Mouse (Mus musculus) ovary, postnatal 14 days (tissue): ENCODE measurements around the gene Atf1.
"Not testable (repeated sequence)": the region's sequence is repeated elsewhere in the genome, so short reads cannot be mapped to it uniquely, and the experiment has no call there.

Experiments used
- DNase-seq: peaks from one replicate; pipeline ENCODE4 v3.0.0; 2022; ENCODE audit warnings: low spot score

Atf1 gene

DNA sequence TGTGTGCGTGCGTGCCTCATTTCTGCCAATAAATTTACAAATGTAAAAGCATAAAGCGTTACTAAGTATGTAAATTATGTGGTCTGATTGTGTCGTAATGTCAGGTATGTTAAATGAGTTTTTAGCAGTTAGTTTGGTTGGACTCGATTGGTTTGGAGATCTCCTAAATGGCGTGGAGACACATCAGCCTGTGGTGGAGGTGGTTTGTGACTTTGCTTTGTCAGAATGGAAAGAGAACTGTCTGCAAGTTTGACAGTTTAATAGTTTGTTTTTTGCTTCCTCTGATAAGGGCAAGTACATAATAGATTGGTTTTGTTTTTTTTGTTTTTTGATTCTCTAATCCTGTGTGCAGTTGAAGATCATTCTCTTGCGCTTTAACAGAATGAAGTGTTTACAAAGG lies 32.7 kb downstream of the Atf1 start:
- DNase-seq: not testable (repeated sequence)

- DNase-seq: no peak
Observed at GRCm38 (mm10) chr15:100263246-100263905, 35.8 kb downstream of the Atf1 start.

DNA sequence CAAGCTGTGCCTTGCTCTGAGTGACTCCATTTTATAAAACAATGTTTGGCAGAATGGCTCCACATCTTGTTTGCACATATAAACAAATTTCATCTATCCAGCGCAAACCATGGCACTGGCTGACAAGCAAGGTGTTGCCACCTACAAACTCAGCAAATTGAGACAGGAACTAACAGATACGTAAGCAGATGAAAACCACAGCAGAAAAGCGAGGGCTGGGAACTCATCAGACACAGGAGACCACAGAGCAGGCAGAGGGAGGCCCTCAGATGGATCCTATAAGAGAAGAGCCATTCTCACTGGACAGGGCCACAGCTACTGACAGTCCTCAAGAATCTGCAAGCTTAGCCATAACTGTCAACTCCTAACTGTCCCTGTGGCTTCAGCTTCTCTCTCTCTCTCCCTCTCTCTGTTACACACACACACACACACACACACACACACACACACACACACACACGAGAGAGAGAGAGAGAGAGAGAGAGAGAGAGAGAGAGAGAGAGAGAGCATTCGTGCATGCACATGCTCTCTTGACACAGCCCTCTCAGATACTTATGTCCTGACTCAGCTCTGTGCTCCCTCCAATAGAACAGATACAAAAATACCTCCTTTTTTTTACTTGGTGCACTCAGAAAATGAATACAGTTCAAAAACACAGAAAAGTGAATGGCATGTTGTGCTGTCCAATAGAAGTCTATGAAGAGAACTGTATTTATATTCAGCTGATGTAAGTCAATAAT lies 38.1 kb downstream of the Atf1 start:
- DNase-seq: no peak

DNA sequence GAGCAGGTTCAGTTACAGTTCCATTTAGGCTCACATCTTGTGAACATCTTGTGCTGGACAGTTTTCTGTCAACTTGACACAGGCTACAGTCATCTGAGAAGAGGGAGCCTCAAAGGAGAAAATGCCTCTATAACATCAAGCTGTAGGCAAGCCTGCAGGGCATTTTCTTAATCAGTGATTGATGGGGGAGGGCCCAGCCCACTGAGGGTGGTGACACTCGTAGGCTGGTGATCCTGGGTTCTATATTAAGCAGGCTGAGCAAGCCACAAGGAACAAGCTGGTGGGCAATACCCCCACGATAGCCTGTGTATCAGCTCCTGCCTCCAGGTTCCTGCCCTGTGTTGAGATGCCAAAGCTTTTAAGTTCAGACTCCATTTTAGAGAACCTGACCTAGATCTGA lies 41.3 kb downstream of the Atf1 start:
- DNase-seq: no peak

DNA sequence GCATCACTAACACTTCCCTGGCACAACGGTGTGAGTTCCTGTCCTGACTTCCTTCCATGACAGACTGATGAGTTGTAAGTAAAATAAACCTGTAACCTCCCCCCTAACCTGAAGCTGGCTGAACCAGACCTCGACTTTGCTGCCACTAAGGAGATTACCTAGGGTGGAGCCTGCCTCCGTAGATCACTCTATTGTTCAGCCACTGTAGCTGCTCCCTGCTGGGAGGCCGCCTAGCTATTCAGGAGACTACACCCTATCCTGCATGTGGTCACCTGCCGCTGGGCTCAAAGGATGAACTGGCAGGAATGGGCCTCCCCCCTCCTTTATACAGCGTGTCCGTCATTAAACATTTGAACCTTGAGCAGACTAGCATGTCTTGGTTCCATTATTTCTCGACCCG lies 42.2 kb downstream of the Atf1 start:
- no peak for DNase-seq

DNA sequence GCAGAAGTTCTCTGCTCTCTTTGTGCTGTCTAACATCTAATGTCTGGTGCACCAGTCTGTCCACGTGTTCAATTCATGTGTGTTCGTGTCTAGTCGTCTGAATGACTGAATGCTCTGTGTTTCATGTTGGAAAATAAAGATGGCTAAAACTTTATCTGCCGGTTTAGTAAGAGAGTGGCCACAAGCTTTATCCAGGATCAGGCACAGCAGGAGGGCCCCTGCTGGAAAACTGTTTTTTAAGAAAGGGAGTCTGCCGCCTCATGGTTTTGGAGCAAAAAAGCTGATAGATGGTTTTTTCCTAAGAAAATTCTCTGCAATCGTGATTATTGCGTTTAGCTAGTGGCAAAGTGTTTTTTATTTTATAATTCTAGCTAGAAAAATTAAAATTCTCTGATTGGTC lies 43.0 kb downstream of the Atf1 start:
- DNase-seq: not testable (repeated sequence)

DNA sequence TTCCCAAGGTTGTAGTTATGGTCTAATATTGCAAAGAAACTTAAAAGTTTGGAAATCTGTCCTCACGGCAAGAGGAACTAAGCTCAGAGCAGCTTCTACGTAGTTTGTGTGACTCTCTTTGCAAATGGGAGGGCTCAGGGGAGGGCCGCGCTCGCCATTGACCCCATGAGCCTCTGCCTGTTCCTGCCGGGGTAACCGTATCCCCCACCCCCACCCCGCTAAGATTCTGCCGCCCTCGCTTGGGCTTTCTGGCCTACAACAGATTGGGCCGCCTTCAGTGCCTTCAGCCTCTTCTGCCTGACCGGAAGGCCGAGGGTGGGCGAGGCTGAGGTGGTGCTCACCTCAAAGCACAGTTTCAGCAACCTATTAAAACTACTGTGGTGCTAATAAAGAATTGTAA lies 43.8 kb downstream of the Atf1 start:
- no peak for DNase-seq

DNA sequence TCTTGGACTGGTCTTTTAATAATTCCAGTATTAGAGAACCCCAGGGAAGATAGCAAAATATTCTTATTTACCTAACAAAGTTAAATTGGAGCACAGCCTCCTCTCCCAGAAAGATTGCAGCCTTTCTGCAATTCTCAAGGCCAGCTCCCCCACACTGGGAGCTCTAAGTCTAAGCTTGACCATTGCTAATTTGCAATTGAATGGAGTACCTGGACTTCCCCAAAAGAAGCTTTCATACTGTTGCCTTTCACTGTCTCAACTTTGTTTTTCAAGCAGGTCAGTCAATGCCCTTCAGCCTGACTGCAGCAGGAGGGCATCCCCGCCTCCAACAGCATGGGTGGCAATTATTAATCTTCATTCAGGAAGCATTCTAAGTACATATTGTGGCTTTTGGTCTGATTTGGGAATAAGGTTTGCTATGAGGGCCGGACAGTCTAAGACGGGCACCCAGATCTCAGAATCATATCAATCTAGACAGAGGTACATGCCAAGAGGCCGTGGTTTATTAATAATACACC lies 46.2 kb downstream of the Atf1 start:
- DNase-seq: not testable (repeated sequence)

DNA sequence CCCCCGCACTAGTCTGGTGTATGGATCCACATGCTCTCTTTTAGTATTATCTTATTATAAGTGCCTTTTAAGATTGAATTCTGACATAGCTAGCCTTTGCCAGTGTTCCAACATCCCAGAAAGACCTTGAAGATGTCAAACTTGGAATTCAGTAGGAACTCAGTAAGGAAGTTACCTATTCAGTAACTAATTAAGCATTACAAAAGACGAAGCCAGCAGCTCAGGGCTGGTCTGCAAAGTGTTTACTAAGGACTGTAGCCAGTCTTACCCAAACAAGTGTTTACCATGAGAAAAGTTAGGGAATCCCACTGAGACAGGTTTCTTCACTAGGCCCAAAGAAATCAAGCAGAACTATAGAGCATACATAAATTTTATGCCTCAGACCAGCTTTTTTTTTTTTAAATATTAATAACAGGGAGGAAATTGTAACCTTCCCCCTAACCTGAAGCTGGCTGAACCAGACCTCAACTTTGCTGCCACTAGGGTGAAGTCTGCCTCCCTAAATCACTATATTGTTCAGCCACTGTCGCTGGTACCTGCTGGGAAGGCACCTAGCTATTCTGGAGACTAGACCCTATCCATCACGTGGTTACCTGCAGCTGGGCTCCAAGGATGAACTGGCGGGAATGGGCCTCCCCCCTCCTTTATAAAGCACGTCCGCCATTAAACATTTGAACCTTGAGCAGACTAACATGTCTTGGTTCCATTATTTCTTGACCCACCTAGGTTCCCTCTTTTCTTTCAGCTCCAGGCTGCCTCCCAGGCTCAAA lies 47.4 kb downstream of the Atf1 start:
- no peak for DNase-seq

- DNase-seq: no peak
Observed at GRCm38 (mm10) chr15:100276403-100276802, 48.8 kb downstream of the Atf1 start.

DNA sequence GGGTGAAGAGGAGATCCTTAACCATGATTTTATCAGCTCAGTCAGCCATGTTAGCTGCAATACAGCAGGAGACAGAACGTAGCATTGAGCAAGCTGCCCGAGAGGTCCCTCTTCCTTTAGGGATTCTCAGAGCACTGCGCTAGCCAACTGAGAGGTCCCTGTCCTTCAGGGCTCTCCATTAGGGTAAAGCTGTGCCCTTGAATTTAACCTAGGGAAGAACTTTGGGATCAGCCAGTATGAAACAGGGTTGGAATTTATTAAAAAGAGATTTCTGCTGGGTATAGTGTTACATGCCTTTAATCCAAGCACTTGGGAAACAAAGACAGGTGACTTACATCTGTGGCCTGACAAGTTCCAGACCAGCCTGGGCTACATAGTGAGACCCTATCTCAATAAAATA lies 50.0 kb downstream of the Atf1 start:
- no peak for DNase-seq

DNA sequence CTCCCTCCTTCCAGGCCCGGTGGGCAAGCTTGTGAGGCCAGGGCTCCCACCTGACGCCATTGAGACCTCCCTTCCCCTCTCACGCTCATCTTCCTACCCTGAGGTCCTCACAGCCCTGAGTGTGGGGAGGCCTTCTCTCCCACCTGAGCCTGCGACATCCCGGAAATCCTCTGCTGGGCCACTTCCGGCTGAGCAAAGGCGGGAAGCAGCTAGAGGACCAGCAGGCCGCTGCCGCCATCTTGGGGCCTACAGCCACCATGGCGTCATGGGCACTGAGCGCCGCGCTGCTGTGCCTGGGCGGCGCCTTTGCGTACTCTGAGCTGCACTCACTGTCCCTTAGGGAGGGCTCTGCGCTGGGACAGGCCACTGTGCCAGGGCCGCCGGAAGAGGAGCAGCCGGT lies 53.0 kb downstream of the Atf1 start, which contains the start of gene Tmprss12:
Gene Tmprss12 (plus strand): TSS at position 212 of the 400 bp plus-strand sequence.
- DNase-seq: no peak

- no peak for DNase-seq
Observed at GRCm38 (mm10) chr15:100288980-100289379, 61.4 kb downstream of the Atf1 start.

DNA sequence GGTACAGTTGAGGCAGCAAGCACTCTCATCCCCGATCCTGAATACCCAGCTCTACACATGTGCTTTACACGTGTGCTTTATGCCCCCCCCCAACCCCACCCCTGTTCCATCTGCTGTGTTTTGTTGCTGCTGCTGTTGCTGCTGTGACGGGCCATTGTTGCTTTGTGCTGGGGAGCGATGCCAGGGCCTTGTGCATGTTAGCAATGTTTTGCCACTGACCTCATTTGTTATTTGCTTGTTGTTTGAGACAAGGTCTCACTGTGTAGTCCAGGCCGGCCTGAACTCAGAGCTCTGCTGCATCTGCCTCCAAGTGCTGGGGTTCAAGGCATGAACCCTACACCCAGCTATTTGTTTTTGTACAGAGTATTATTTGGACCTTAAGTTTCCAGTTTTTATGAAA lies 63.2 kb downstream of the Atf1 start:
- DNase-seq: no peak

- no peak for DNase-seq
Observed at GRCm38 (mm10) chr15:100292326-100292725, 64.7 kb downstream of the Atf1 start.

DNA sequence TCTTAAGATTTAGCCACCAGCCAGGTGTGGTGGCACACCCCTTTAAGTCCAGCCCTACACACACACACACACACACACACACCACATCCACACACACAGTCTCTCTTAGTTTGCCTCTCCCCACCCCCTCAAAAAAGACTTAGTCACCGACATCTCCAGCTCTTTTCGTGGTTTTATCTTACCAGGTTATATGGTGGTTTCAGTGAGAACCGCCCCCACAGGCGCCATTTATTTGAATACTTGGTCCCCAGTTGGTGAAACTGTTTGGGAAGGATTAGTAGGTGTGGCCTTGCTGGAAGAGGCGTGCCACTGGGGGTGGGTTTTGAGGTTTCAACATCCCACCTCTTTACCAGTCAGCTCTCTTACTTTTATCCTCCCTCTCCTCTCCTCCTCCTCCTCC lies 70.2 kb downstream of the Atf1 start:
- no peak for DNase-seq

DNA sequence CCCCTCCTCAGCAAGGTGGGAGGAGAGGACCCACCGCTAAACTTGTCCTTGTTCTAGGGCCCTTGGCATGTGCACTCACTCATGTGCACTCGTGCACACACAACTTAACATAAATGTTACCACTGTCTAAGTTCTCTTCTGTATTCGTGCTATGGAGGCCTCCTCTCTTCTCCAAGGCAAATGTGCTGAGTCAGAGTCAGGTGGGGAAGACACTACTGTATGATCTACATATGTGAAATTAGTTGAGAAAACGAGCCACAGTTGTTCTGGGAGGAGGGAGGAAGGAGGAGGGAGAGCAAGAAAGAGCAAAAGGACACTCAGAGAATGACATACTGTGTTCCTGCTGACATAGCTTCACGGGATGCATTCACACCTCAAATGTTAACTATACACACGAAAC lies 72.9 kb downstream of the Atf1 start:
- DNase-seq: no peak

DNA sequence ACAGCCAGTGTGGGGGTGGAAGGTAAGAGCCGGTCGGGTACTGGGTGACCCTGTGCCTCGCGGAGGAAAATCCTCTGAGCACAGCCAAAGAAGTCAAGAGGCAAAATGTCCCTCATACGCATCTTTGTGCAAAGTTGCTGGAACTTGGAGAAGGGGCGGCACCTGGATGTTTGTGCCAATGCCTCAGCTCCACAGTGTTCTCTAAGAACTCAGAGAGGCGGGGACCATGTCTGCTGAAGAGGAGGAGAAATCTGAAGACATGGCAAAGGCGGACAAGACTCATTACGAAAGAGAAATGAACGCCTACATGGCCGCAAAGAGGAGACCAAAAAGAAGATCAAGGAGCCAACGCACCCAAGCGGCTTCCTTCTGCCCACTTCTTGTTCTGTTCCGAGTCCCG lies 73.9 kb downstream of the Atf1 start:
- no peak for DNase-seq

- no peak for DNase-seq
Observed at GRCm38 (mm10) chr15:100303428-100304018, 75.9 kb downstream of the Atf1 start.

- peak; percentile 66 for DNase-seq
Observed at GRCm38 (mm10) chr15:100304019-100304991, 76.7 kb downstream of the Atf1 start, which contains the start of gene Mettl7a1. Gene Mettl7a1 (plus strand): TSS chr15:100304140.

DNA sequence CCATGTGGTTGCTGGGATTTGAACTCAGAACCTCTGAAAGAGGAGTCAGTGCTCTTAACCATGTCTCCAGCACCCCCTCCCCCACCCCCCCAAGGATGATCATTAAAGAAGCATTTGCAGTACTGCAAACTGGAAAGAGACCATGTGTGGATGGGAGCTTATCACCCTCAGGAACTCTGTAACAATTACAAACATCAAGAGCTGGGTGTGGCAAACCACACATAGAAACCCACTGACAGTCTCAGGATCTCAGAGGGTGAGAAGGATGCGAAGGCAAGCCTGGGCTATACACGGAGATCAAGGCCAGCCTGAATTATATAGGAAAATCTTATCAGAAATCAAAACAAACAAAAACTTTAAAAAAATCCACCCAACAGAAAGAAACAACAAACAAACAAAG lies 78.6 kb downstream of the Atf1 start:
- no peak for DNase-seq
